Mouse (Mus musculus): ENCODE measurements around the gene Elovl5. TPM values are rescaled to one million over a fixed set of nuclear protein-coding genes. Genes with fewer than 3 reads are reported as not detected.
A peak's percentile ranks its signal among the peaks of the same experiment; 100 is the strongest.

Elovl5 gene
- polyA plus RNA-seq, 1 experiment from 2014 or later: 98.2 TPM

- H3K4me1 ChIP-seq (ENCODE audit: control insufficient read depth, insufficient read depth, low read length): peaks cover 9% of the 10 kb centered on the region
- DNase-seq (ENCODE audit: low spot score, missing footprints) (no peak), ATAC-seq (ENCODE audit: low FRiP score) (no peak)
- no peaks in the 10 kb centered on the region for H3K27me3 ChIP-seq (ENCODE audit: control insufficient read depth, insufficient read depth, low read length)
- no peaks in the 10 kb centered on the region for H3K36me3 ChIP-seq (ENCODE audit: control insufficient read depth, insufficient read depth, low read length)
- no peak overlapping the region for H3K27ac ChIP-seq (ENCODE audit: low read depth, low read length)
- no peak overlapping the region for H3K9ac ChIP-seq (ENCODE audit: low read length)
- H3K4me2 ChIP-seq: no peak overlapping the region
- H3K9me3 ChIP-seq (ENCODE audit: control insufficient read depth, low read length): no peaks in the 10 kb centered on the region
- 85% methylated on average over 8 of the region's 8 CpGs for WGBS
- H3K4me3 ChIP-seq (ENCODE audit: low read depth, low read length): no peak overlapping the region
These were observed 9.0 kb downstream of the Elovl5 start for GRCm38 (mm10) chr9:77926151-77926550.

- peaks cover 16% of the 10 kb centered on the region for H3K4me1 ChIP-seq (ENCODE audit: control insufficient read depth, insufficient read depth, low read length)
- no peaks in the 10 kb centered on the region for H3K27me3 ChIP-seq (ENCODE audit: control insufficient read depth, insufficient read depth, low read length)
These were observed 9.7 kb downstream of the Elovl5 start for GRCm38 (mm10) chr9:77926911-77927310.

DNA sequence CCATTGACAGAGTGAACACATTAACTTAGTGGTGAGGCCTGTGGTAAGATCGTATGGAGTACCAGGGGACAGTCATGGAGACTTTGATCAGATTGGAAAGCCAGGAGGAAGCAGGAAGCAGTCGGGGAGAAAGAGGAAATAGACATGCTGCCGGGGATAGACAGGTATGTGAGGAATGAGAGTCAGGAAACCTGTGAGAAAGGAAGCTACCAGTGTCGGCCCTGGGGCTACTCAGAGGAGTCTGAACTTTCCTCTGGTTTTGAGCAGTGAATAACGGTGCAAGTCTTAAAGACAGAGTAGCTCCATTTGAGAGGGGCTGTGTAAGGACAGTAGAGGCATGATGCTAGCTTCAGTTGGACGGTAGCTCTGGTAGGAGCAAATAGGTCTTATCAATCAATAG, 10.3 kb downstream of the Elovl5 start:
- H3K4me1 ChIP-seq (ENCODE audit: control insufficient read depth, insufficient read depth, low read length): peaks cover 16% of the 10 kb centered on the region
- no peak overlapping the region for H3K4me2 ChIP-seq
- WGBS: 81% methylated on average over 6 of the region's 6 CpGs
- H3K27ac ChIP-seq (ENCODE audit: low read depth, low read length): no peak overlapping the region
- no peak overlapping the region for H3K4me3 ChIP-seq (ENCODE audit: low read depth, low read length)
- no peaks in the 10 kb centered on the region for H3K27me3 ChIP-seq (ENCODE audit: control insufficient read depth, insufficient read depth, low read length)
- H3K9me3 ChIP-seq (ENCODE audit: control insufficient read depth, low read length): no peaks in the 10 kb centered on the region
- ATAC-seq (ENCODE audit: low FRiP score): no peak
- no peak for DNase-seq (ENCODE audit: low spot score, missing footprints)
- no peaks in the 10 kb centered on the region for H3K36me3 ChIP-seq (ENCODE audit: control insufficient read depth, insufficient read depth, low read length)
- no peak overlapping the region for H3K9ac ChIP-seq (ENCODE audit: low read length)

More at GRCm38 (mm10) chr9:77926911-77927310, 9.7 kb downstream of the Elovl5 start:
- Histone ChIP-seq H3K4me2 (no peak overlapping the region), H3K4me3 (ENCODE audit: low read depth, low read length) (no peak overlapping the region), H3K27ac (ENCODE audit: low read depth, low read length) (no peak overlapping the region), H3K9ac (ENCODE audit: low read length) (no peak overlapping the region), H3K9me3 (ENCODE audit: control insufficient read depth, low read length) (no peaks in the 10 kb centered on the region), H3K36me3 (ENCODE audit: control insufficient read depth, insufficient read depth, low read length) (no peaks in the 10 kb centered on the region)
- ATAC-seq (ENCODE audit: low FRiP score): no peak
- WGBS: 88% methylated on average over 5 of the region's 5 CpGs
- DNase-seq (ENCODE audit: low spot score, missing footprints): no peak

- H3K4me2 ChIP-seq: no peak overlapping the region
- WGBS: 88% methylated on average over 4 of the region's 4 CpGs
- DNase-seq (ENCODE audit: low spot score, missing footprints): no peak
- H3K27ac ChIP-seq (ENCODE audit: low read depth, low read length): no peak overlapping the region
- no peak for ATAC-seq (ENCODE audit: low FRiP score)
- peaks cover 13% of the 10 kb centered on the region for H3K4me1 ChIP-seq (ENCODE audit: control insufficient read depth, insufficient read depth, low read length)
- H3K9me3 ChIP-seq (ENCODE audit: control insufficient read depth, low read length): no peaks in the 10 kb centered on the region
- no peak overlapping the region for H3K9ac ChIP-seq (ENCODE audit: low read length)
- no peaks in the 10 kb centered on the region for H3K27me3 ChIP-seq (ENCODE audit: control insufficient read depth, insufficient read depth, low read length)
- H3K36me3 ChIP-seq (ENCODE audit: control insufficient read depth, insufficient read depth, low read length): no peaks in the 10 kb centered on the region
- no peak overlapping the region for H3K4me3 ChIP-seq (ENCODE audit: low read depth, low read length)
These were observed 11.6 kb downstream of the Elovl5 start for GRCm38 (mm10) chr9:77928769-77929168.

GRCm38 (mm10) chr9:77929296-77929695, 12.1 kb downstream of the Elovl5 start:
- 86% methylated on average over 5 of the region's 5 CpGs for WGBS
- no peak overlapping the region for H3K9ac ChIP-seq (ENCODE audit: low read length)
- H3K4me3 ChIP-seq (ENCODE audit: low read depth, low read length): no peak overlapping the region
- ATAC-seq (ENCODE audit: low FRiP score) (no peak), DNase-seq (ENCODE audit: low spot score, missing footprints) (no peak)
- H3K4me1 ChIP-seq (ENCODE audit: control insufficient read depth, insufficient read depth, low read length): peaks cover 10% of the 10 kb centered on the region
- no peaks in the 10 kb centered on the region for H3K9me3 ChIP-seq (ENCODE audit: control insufficient read depth, low read length)
- no peak overlapping the region for H3K4me2 ChIP-seq
- H3K27me3 ChIP-seq (ENCODE audit: control insufficient read depth, insufficient read depth, low read length): no peaks in the 10 kb centered on the region
- H3K27ac ChIP-seq (ENCODE audit: low read depth, low read length): no peak overlapping the region
- H3K36me3 ChIP-seq (ENCODE audit: control insufficient read depth, insufficient read depth, low read length): no peaks in the 10 kb centered on the region

DNA sequence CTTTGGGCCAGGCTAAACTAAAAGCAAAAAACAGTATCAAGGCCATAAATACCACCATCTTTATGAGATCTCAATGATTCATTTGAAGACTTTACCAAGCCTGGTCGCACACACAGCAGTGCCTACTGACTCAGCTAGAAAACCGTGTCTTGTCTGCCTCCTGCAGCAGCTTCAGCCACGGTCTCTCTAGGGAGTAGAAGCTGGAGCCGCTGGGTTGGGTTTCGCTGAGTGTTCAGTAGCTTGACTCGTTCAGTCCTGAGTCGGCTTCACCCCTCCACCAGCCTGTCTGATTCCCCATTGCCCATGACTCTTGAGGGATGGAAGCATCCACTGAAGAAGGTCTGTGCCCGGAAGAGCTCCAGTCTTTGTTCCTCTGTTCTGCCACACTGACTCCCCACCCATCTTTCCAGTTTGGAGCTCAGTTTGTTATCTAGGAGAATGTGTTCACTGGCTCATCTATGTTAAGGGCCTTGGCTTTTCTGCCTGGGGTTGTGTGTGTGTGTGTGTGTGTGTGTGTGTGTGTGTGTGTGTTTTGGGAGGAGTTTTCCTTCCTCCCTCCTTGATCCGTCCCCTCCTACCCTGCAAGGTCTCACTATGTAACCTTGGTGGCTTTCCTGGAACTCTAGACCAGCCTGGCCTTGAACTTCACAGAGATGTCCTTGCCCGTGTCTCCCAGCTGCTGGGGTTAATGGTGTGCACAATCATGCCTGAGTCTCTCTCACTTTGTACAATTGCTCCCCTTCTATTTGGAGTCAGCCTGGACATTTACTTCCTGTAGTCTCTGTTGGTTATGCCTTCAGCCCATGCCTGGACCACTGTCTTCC, 13.1 kb downstream of the Elovl5 start:
- H3K4me1 ChIP-seq (ENCODE audit: control insufficient read depth, insufficient read depth, low read length): peaks cover 10% of the 10 kb centered on the region

GRCm38 (mm10) chr9:77930860-77931184, 13.7 kb downstream of the Elovl5 start:
- Histone ChIP-seq H3K4me3 (ENCODE audit: low read depth, low read length) (no peak overlapping the region), H3K9ac (ENCODE audit: low read length) (no peak overlapping the region), H3K9me3 (ENCODE audit: control insufficient read depth, low read length) (no peaks in the 10 kb centered on the region), H3K4me2 (no peak overlapping the region), H3K4me1 (ENCODE audit: control insufficient read depth, insufficient read depth, low read length) (peaks cover 10% of the 10 kb centered on the region), H3K27ac (ENCODE audit: low read depth, low read length) (0 out of 2 replicates have a peak overlapping the region, but pooled peaks have one; percentile 8), H3K36me3 (ENCODE audit: control insufficient read depth, insufficient read depth, low read length) (no peaks in the 10 kb centered on the region), H3K27me3 (ENCODE audit: control insufficient read depth, insufficient read depth, low read length) (no peaks in the 10 kb centered on the region)
- 66% methylated on average over 4 of the region's 4 CpGs for WGBS
- ATAC-seq (ENCODE audit: low FRiP score) (no peak), DNase-seq (ENCODE audit: low spot score, missing footprints) (no peak)

More for the DNA sequence above, 13.1 kb downstream of the Elovl5 start:
- Histone ChIP-seq H3K36me3 (ENCODE audit: control insufficient read depth, insufficient read depth, low read length) (no peaks in the 10 kb centered on the region), H3K27ac (ENCODE audit: low read depth, low read length) (peak overlapping the region; percentile 8; the same call in 1 of the 2 replicates), H3K9ac (ENCODE audit: low read length) (no peak overlapping the region), H3K4me2 (no peak overlapping the region), H3K27me3 (ENCODE audit: control insufficient read depth, insufficient read depth, low read length) (no peaks in the 10 kb centered on the region), H3K4me3 (ENCODE audit: low read depth, low read length) (no peak overlapping the region), H3K9me3 (ENCODE audit: control insufficient read depth, low read length) (no peaks in the 10 kb centered on the region)
- 64% methylated on average over 10 of the region's 10 CpGs for WGBS
- no peak for ATAC-seq (ENCODE audit: low FRiP score)
- DNase-seq (ENCODE audit: low spot score, missing footprints): no peak

GRCm38 (mm10) chr9:77931740-77932139, 14.6 kb downstream of the Elovl5 start:
- H3K9ac ChIP-seq (ENCODE audit: low read length): no peak overlapping the region
- H3K36me3 ChIP-seq (ENCODE audit: control insufficient read depth, insufficient read depth, low read length): no peaks in the 10 kb centered on the region
- no peaks in the 10 kb centered on the region for H3K9me3 ChIP-seq (ENCODE audit: control insufficient read depth, low read length)
- ATAC-seq (ENCODE audit: low FRiP score) (peak; percentile 51), DNase-seq (ENCODE audit: low spot score, missing footprints) (no peak)
- WGBS: 73% methylated on average over 5 of the region's 5 CpGs
- H3K4me2 ChIP-seq: no peak overlapping the region
- H3K4me3 ChIP-seq (ENCODE audit: low read depth, low read length): no peak overlapping the region
- H3K4me1 ChIP-seq (ENCODE audit: control insufficient read depth, insufficient read depth, low read length): peaks cover 10% of the 10 kb centered on the region
- H3K27me3 ChIP-seq (ENCODE audit: control insufficient read depth, insufficient read depth, low read length): no peaks in the 10 kb centered on the region
- H3K27ac ChIP-seq (ENCODE audit: low read depth, low read length): peak overlapping the region; percentile 57; the same call in 1 of the 2 replicates

- no peak overlapping the region for H3K4me3 ChIP-seq (ENCODE audit: low read depth, low read length)
- no peak for ATAC-seq (ENCODE audit: low FRiP score)
- no peak overlapping the region for H3K27ac ChIP-seq (ENCODE audit: low read depth, low read length)
- no peaks in the 10 kb centered on the region for H3K36me3 ChIP-seq (ENCODE audit: control insufficient read depth, insufficient read depth, low read length)
- no peaks in the 10 kb centered on the region for H3K9me3 ChIP-seq (ENCODE audit: control insufficient read depth, low read length)
- DNase-seq (ENCODE audit: low spot score, missing footprints): no peak
- H3K27me3 ChIP-seq (ENCODE audit: control insufficient read depth, insufficient read depth, low read length): no peaks in the 10 kb centered on the region
- 73% methylated on average over 10 of the region's 10 CpGs for WGBS
- peaks cover 11% of the 10 kb centered on the region for H3K4me1 ChIP-seq (ENCODE audit: control insufficient read depth, insufficient read depth, low read length)
- no peak overlapping the region for H3K4me2 ChIP-seq
- H3K9ac ChIP-seq (ENCODE audit: low read length): no peak overlapping the region
These were observed 18.9 kb downstream of the Elovl5 start for GRCm38 (mm10) chr9:77935818-77936611.
